Mouse (Mus musculus): ENCODE data around the gene Irs2.

DNA sequence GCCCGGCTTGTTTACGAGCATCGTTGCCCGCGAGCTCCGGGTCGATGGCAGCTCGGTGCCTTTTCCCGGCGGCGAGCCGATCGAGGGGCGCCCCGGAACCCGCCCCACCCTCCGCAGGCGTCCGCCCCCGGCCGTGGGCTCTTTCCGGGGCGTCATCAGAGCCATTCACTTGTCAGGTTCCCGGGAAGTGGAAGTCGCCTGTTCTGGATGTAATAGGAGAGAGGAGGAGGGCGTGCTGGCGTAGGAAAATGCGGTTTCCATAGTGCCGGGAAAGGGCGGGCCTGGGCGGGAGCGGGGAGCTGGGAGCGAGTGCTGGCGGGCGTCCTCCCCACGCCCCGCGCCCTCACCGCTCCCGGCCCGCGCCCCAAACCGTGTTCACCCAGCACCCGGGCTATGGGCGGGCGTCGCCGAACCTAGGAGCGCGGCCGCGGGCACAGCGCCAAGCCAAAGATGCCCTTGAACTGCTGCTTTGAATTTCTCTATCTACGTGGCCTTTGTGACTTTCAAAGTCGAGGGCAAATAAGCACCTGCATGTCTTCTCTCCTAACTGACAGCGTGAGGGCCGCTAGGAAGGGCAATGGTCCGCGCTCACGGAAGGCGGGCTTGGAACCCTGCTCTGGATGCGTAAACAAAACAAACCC is 1.3 kb upstream of the Irs2 start:
- TF ChIP-seq CTCF (IDR thresholded peaks at IDR 0.05; ENCODE audit: control insufficient read depth, insufficient read depth, insufficient read length), result no peak
- TF ChIP-seq USF1 (IDR thresholded peaks at IDR 0.05; ENCODE audit: low read depth), result no peak
- no peak for TF ChIP-seq MYOG (IDR thresholded peaks at IDR 0.05; ENCODE audit: control insufficient read depth, extremely low read depth, insufficient read length)
- TF ChIP-seq FOSL1 (IDR thresholded peaks at IDR 0.05; ENCODE audit: insufficient read depth, low read length, poor library complexity, severe bottlenecking), result no peak
- TF ChIP-seq CEBPB (IDR thresholded peaks at IDR 0.05; ENCODE audit: low read depth), result no peak
